Mouse (Mus musculus): ENCODE data around the gene Cadm1.

The Cadm1 gene

GRCm38 (mm10) chr9:47801242-47801641, 271.3 kb downstream of the Cadm1 start:
- no peak for DNase-seq (ENCODE audit: inconsistent ontology term)

GRCm38 (mm10) chr9:47802527-47802926, 272.6 kb downstream of the Cadm1 start:
- no peak for DNase-seq (ENCODE audit: inconsistent ontology term)

- peak; percentile 24 for DNase-seq (ENCODE audit: inconsistent ontology term)
These were observed 273.6 kb downstream of the Cadm1 start for GRCm38 (mm10) chr9:47803531-47804105.

- no peak for DNase-seq (ENCODE audit: inconsistent ontology term)
These were observed 275.7 kb downstream of the Cadm1 start for GRCm38 (mm10) chr9:47805658-47806057.

- DNase-seq (ENCODE audit: inconsistent ontology term): no peak
These were observed 295.7 kb downstream of the Cadm1 start for GRCm38 (mm10) chr9:47825668-47826067.

GRCm38 (mm10) chr9:47828762-47829161, 298.8 kb downstream of the Cadm1 start:
- DNase-seq (ENCODE audit: inconsistent ontology term): peak; percentile 14

- DNase-seq (ENCODE audit: inconsistent ontology term): no peak
These were observed 299.2 kb downstream of the Cadm1 start for GRCm38 (mm10) chr9:47829204-47829603.

GRCm38 (mm10) chr9:47829846-47830245, 299.9 kb downstream of the Cadm1 start:
- DNase-seq (ENCODE audit: inconsistent ontology term): no peak

GRCm38 (mm10) chr9:47831412-47831811, 301.4 kb downstream of the Cadm1 start:
- DNase-seq (ENCODE audit: inconsistent ontology term): peak; percentile 60

GRCm38 (mm10) chr9:47838170-47838569, 308.2 kb downstream of the Cadm1 start:
- DNase-seq (ENCODE audit: inconsistent ontology term): no peak

- no peak for DNase-seq (ENCODE audit: inconsistent ontology term)
These were observed 309.1 kb downstream of the Cadm1 start for GRCm38 (mm10) chr9:47838890-47839691.

- no peak for DNase-seq (ENCODE audit: inconsistent ontology term)
These were observed 309.7 kb downstream of the Cadm1 start for GRCm38 (mm10) chr9:47839692-47840025.

- no peak for DNase-seq (ENCODE audit: inconsistent ontology term)
These were observed 313.4 kb downstream of the Cadm1 start for GRCm38 (mm10) chr9:47843328-47843727.

GRCm38 (mm10) chr9:47846275-47846674, 316.3 kb downstream of the Cadm1 start:
- peak; percentile 25 for DNase-seq (ENCODE audit: inconsistent ontology term)

- DNase-seq (ENCODE audit: inconsistent ontology term): no peak
These were observed 317.0 kb downstream of the Cadm1 start for GRCm38 (mm10) chr9:47846926-47847325.

- DNase-seq (ENCODE audit: inconsistent ontology term): no peak
These were observed 317.8 kb downstream of the Cadm1 start for GRCm38 (mm10) chr9:47847797-47848196.

- no peak for DNase-seq (ENCODE audit: inconsistent ontology term)
These were observed 318.8 kb downstream of the Cadm1 start for GRCm38 (mm10) chr9:47848745-47849144.

- DNase-seq (ENCODE audit: inconsistent ontology term): no peak
These were observed 326.3 kb downstream of the Cadm1 start for GRCm38 (mm10) chr9:47856311-47856710.

- no peak for DNase-seq (ENCODE audit: inconsistent ontology term)
These were observed 327.3 kb downstream of the Cadm1 start for GRCm38 (mm10) chr9:47857235-47857634.

GRCm38 (mm10) chr9:47858134-47858533, 328.2 kb downstream of the Cadm1 start:
- peak; percentile 64 for DNase-seq (ENCODE audit: inconsistent ontology term)

GRCm38 (mm10) chr9:47858778-47859395, 328.9 kb downstream of the Cadm1 start:
- peak; percentile 80 for DNase-seq (ENCODE audit: inconsistent ontology term)

GRCm38 (mm10) chr9:47860994-47861393, 331.0 kb downstream of the Cadm1 start:
- no peak for DNase-seq (ENCODE audit: inconsistent ontology term)

GRCm38 (mm10) chr9:47861783-47862182, 331.8 kb downstream of the Cadm1 start:
- no peak for DNase-seq (ENCODE audit: inconsistent ontology term)
